Mouse (Mus musculus): ENCODE data around the gene Elmo2. TPM values are rescaled to one million over a fixed set of nuclear protein-coding genes. Genes with fewer than 3 reads are reported as not detected.

Gene Elmo2
- polyA plus RNA-seq, 1 experiment: 20.4 TPM

DNA sequence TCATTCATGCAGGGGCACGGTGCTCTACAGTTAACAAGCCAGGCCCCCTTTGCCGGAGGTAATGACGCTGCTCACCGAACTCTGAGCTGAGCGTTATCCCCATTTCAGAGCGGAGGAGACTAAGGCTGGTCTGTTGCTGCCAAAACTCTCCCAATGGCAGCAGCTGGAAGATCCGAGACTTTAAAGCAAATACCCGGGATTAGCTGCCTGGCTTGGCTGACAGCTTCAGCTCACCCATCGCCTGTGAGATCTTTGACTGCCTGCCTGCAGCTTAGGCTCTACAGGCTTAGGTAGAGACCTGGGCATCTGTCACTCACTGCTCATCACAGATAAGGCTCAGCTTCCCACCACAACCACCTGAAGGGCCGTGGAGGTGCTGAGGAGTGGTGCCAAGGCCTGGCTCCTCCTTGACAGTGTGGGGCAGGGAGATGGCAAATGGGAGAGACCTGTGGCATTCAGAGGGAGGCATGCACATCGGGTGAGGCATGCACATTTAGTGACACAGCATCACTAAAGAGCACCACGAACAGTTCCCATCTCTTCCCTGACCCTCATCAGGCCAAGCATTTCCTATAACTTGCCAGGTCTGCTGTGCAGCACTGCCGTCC, 15.4 kb downstream of the Elmo2 start:
- Histone ChIP-seq H3ac (ENCODE audit: control insufficient read depth, insufficient read length) (no peak overlapping the region), H3K36me3 (ENCODE audit: control insufficient read depth, insufficient read depth) (peaks cover 8% of the 10 kb centered on the region), H3K4me3 (no peak overlapping the region), H3K79me2 (ENCODE audit: control insufficient read depth, insufficient read depth) (no peaks in the 10 kb centered on the region), H3K4me2 (ENCODE audit: low read depth) (no peak overlapping the region), H3K27me3 (ENCODE audit: control insufficient read depth, insufficient read depth, insufficient read length) (no peaks in the 10 kb centered on the region)
- TF ChIP-seq E2F4 (IDR thresholded peaks at IDR 0.05; ENCODE audit: insufficient read depth) (no peak), TCF3 (IDR thresholded peaks at IDR 0.05; ENCODE audit: insufficient read length, low read depth) (no peak), CEBPB (IDR thresholded peaks at IDR 0.05; ENCODE audit: insufficient read depth, poor library complexity, severe bottlenecking) (no peak), TCF12 (IDR thresholded peaks at IDR 0.05; ENCODE audit: insufficient read depth, poor library complexity, severe bottlenecking) (no peak), MYOD1 (IDR thresholded peaks at IDR 0.05; ENCODE audit: control insufficient read depth in 1 of 3, insufficient read length in 2 of 3, low read depth in 2 of 3) (no peak), POLR2A (IDR thresholded peaks at IDR 0.05; ENCODE audit: insufficient read length, low read depth) (no peak), POLR2AphosphoS2 (IDR thresholded peaks at IDR 0.05; ENCODE audit: insufficient read length, low read depth) (no peak), MYOG (IDR thresholded peaks at IDR 0.05; ENCODE audit: control insufficient read depth in 1 of 3, insufficient read depth in 1 of 3, insufficient read length in 2 of 3, low read depth in 2 of 3) (no peak), USF1 (IDR thresholded peaks at IDR 0.05; ENCODE audit: low read depth) (no peak)

DNA sequence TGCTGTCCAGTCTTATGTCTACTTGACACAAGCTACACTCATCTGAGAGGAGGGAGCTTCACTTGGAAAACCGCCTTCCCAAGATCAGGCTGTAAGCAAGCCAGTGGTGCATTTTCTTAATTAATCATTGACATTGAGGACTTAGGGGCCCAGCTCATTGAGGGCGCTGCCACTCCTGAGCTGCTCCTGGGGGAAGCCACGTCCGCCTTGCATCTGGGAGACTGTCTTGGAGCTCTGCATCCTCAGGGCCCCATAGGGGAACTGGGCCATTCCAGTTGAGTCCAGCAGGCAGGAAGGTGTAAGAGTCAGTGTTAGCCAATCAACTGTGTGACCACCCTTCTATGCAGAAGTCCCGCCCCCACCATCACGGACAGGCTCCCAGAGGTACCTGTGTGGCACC, 18.5 kb downstream of the Elmo2 start:
- H3K79me2 ChIP-seq (ENCODE audit: control insufficient read depth, insufficient read depth): no peaks in the 10 kb centered on the region
- H3ac ChIP-seq (ENCODE audit: control insufficient read depth, insufficient read length): no peak overlapping the region
- peaks cover 4% of the 10 kb centered on the region for H3K36me3 ChIP-seq (ENCODE audit: control insufficient read depth, insufficient read depth)
- TF ChIP-seq TCF12 (IDR thresholded peaks at IDR 0.05; ENCODE audit: insufficient read depth, poor library complexity, severe bottlenecking) (no peak), E2F4 (IDR thresholded peaks at IDR 0.05; ENCODE audit: insufficient read depth) (no peak), MAX (IDR thresholded peaks at IDR 0.05; ENCODE audit: low read depth) (no peak), SRF (IDR thresholded peaks at IDR 0.05; ENCODE audit: control insufficient read depth, insufficient read length, low read depth) (no peak), MYOD1 (IDR thresholded peaks at IDR 0.05; ENCODE audit: control insufficient read depth in 1 of 3, insufficient read length in 2 of 3, low read depth in 2 of 3) (no peak), POLR2AphosphoS2 (IDR thresholded peaks at IDR 0.05; ENCODE audit: insufficient read length, low read depth) (no peak), POLR2A (IDR thresholded peaks at IDR 0.05; ENCODE audit: insufficient read length, low read depth) (no peak), USF1 (IDR thresholded peaks at IDR 0.05; ENCODE audit: low read depth) (no peak)
- H3K27me3 ChIP-seq (ENCODE audit: control insufficient read depth, insufficient read depth, insufficient read length): no peaks in the 10 kb centered on the region
- no peak overlapping the region for H3K4me2 ChIP-seq (ENCODE audit: low read depth)
- H3K4me3 ChIP-seq: no peak overlapping the region

GRCm38 (mm10) chr2:165305438-165305837, 20.8 kb downstream of the Elmo2 start:
- H3K79me2 ChIP-seq (ENCODE audit: control insufficient read depth, insufficient read depth): no peaks in the 10 kb centered on the region
- no peaks in the 10 kb centered on the region for H3K27me3 ChIP-seq (ENCODE audit: control insufficient read depth, insufficient read depth, insufficient read length)
- peaks cover 4% of the 10 kb centered on the region for H3K36me3 ChIP-seq (ENCODE audit: control insufficient read depth, insufficient read depth)
- TF ChIP-seq E2F4 (IDR thresholded peaks at IDR 0.05; ENCODE audit: insufficient read depth) (no peak), MYOG (IDR thresholded peaks at IDR 0.05; ENCODE audit: control insufficient read depth in 1 of 3, insufficient read depth in 1 of 3, insufficient read length in 2 of 3, low read depth in 2 of 3) (no peak), MAX (IDR thresholded peaks at IDR 0.05; ENCODE audit: low read depth) (no peak), TCF3 (IDR thresholded peaks at IDR 0.05; ENCODE audit: insufficient read length, low read depth) (no peak), REST (IDR thresholded peaks at IDR 0.05; ENCODE audit: insufficient read depth, insufficient read length) (no peak), POLR2A (IDR thresholded peaks at IDR 0.05; ENCODE audit: insufficient read length, low read depth) (no peak), SRF (IDR thresholded peaks at IDR 0.05; ENCODE audit: control insufficient read depth, insufficient read length, low read depth) (no peak), MYOD1 (IDR thresholded peaks at IDR 0.05; ENCODE audit: control insufficient read depth in 1 of 3, insufficient read length in 2 of 3, low read depth in 2 of 3) (no peak), TCF12 (IDR thresholded peaks at IDR 0.05; ENCODE audit: insufficient read depth, poor library complexity, severe bottlenecking) (no peak), POLR2AphosphoS2 (IDR thresholded peaks at IDR 0.05; ENCODE audit: insufficient read length, low read depth) (no peak), CEBPB (IDR thresholded peaks at IDR 0.05; ENCODE audit: insufficient read depth, poor library complexity, severe bottlenecking) (no peak), USF1 (IDR thresholded peaks at IDR 0.05; ENCODE audit: low read depth) (no peak)
- no peak overlapping the region for H3K4me3 ChIP-seq
- H3ac ChIP-seq (ENCODE audit: control insufficient read depth, insufficient read length): no peak overlapping the region
- H3K4me2 ChIP-seq (ENCODE audit: low read depth): no peak overlapping the region

- peaks cover 4% of the 10 kb centered on the region for H3K36me3 ChIP-seq (ENCODE audit: control insufficient read depth, insufficient read depth)
- H3K79me2 ChIP-seq (ENCODE audit: control insufficient read depth, insufficient read depth): no peaks in the 10 kb centered on the region
- no peak for TF ChIP-seq USF1 (IDR thresholded peaks at IDR 0.05; ENCODE audit: low read depth)
- TF ChIP-seq MAX (IDR thresholded peaks at IDR 0.05; ENCODE audit: low read depth): no peak
- no peak for TF ChIP-seq REST (IDR thresholded peaks at IDR 0.05; ENCODE audit: insufficient read depth, insufficient read length)
- no peak for TF ChIP-seq TCF12 (IDR thresholded peaks at IDR 0.05; ENCODE audit: insufficient read depth, poor library complexity, severe bottlenecking)
- TF ChIP-seq MYOD1 (IDR thresholded peaks at IDR 0.05; ENCODE audit: control insufficient read depth in 1 of 3, insufficient read length in 2 of 3, low read depth in 2 of 3): no peak
- TF ChIP-seq E2F4 (IDR thresholded peaks at IDR 0.05; ENCODE audit: insufficient read depth): no peak
- TF ChIP-seq POLR2A (IDR thresholded peaks at IDR 0.05; ENCODE audit: insufficient read length, low read depth): no peak
- no peak for TF ChIP-seq POLR2AphosphoS2 (IDR thresholded peaks at IDR 0.05; ENCODE audit: insufficient read length, low read depth)
- TF ChIP-seq TCF3 (IDR thresholded peaks at IDR 0.05; ENCODE audit: insufficient read length, low read depth): no peak
- no peak for TF ChIP-seq MYOG (IDR thresholded peaks at IDR 0.05; ENCODE audit: control insufficient read depth in 1 of 3, insufficient read depth in 1 of 3, insufficient read length in 2 of 3, low read depth in 2 of 3)
- H3K4me2 ChIP-seq (ENCODE audit: low read depth): no peak overlapping the region
- no peaks in the 10 kb centered on the region for H3K27me3 ChIP-seq (ENCODE audit: control insufficient read depth, insufficient read depth, insufficient read length)
- no peak overlapping the region for H3K4me3 ChIP-seq
- H3ac ChIP-seq (ENCODE audit: control insufficient read depth, insufficient read length): no peak overlapping the region
Measured at GRCm38 (mm10) chr2:165304819-165305218, 21.5 kb downstream of the Elmo2 start.

All from myocyte (in vitro differentiated cells).